Mouse (Mus musculus) midbrain, embryonic 14.5 days (tissue): ENCODE data around the gene Gm10718. TPM values are rescaled to one million over a fixed set of nuclear protein-coding genes. Genes with fewer than 3 reads are reported as not detected.
A peak's percentile ranks its signal among the peaks of the same experiment; 100 is the strongest.
"Not testable (repeated sequence)": the region's sequence is repeated elsewhere in the genome, so short reads cannot be mapped to it uniquely, and the experiment has no call there.

Experiments used
- ATAC-seq: fragments of 200-750 bp; cut with Nextera tagmentation; 2 replicates; pipeline ENCODE4 v1.8.0; 2017; ENCODE audit warnings: moderate number of reproducible peaks, moderate library complexity; ENCODE audit not compliant: low FRiP score, low TSS enrichment
- DNase-seq: peaks from one replicate; pipeline ENCODE4 v3.0.0-alpha.2; 2015
- H3K27ac ChIP-seq: fragments of 300-500 bp; sonication (generic); replicated peaks from 2 replicates; pipeline ENCODE4 v1.5.1; 2014; ENCODE audit warnings: mild to moderate bottlenecking, low read depth, low read length, moderate library complexity
- H3K27me3 ChIP-seq: fragments of 300-500 bp; sonication (generic); 2 replicates; pipeline ENCODE4 v1.6.1; 2014; ENCODE audit warnings: low read length, control low read depth, mixed read lengths; ENCODE audit not compliant: control insufficient read depth, insufficient read depth
- H3K36me3 ChIP-seq: fragments of 300-500 bp; sonication (generic); 2 replicates; pipeline ENCODE4 v1.6.1; 2014; ENCODE audit warnings: low read length, control low read depth; ENCODE audit not compliant: control insufficient read depth, insufficient read depth
- H3K4me1 ChIP-seq: fragments of 300-500 bp; sonication (generic); 2 replicates; pipeline ENCODE4 v1.6.1; 2014; ENCODE audit warnings: mild to moderate bottlenecking, antibody characterized with exemption, low read length, control low read depth; ENCODE audit not compliant: control insufficient read depth, insufficient read depth
- H3K4me2 ChIP-seq: fragments of 300-500 bp; sonication (generic); 2 replicates; pipeline ENCODE4 v1.6.1; 2014; ENCODE audit warnings: mild to moderate bottlenecking, low read length, moderate library complexity
- H3K4me3 ChIP-seq: fragments of 300-500 bp; sonication (generic); replicated peaks from 2 replicates; pipeline ENCODE4 v1.5.1; 2014; ENCODE audit warnings: low read depth, low read length
- H3K9ac ChIP-seq: fragments of 300-500 bp; sonication (generic); replicated peaks from 2 replicates; pipeline ENCODE4 v1.6.1; 2014; ENCODE audit warnings: mild to moderate bottlenecking, low read length, moderate library complexity
- H3K9me3 ChIP-seq: fragments of 300-500 bp; sonication (generic); 2 replicates; pipeline ENCODE4 v1.6.1; 2016; ENCODE audit warnings: low read length, control low read depth, mixed read lengths; ENCODE audit not compliant: control insufficient read depth
- WGBS: fragments of 180-500 bp; shearing (Covaris S2); extraction: QIAGEN DNeasy Blood & Tissue Kit; methylation state at CpG from one replicate; pipeline ENCODE4 v1.1.7; 2014; 5-methylcytosine and 5-hydroxymethylcytosine counted together
- polyA plus RNA-seq: library from polyadenylated mRNA; unstranded; fragments of >200 nt; fragmentation: Nextera tagmentation; extraction: Ambion mirVana; gene quantifications from 2 replicates; pipeline ENCODE4 v1.2.1, GENCODE M21; 2014

Gm10718 gene
- polyA plus RNA-seq, 1 experiment from 2014 or later, result 1.8 TPM

DNA sequence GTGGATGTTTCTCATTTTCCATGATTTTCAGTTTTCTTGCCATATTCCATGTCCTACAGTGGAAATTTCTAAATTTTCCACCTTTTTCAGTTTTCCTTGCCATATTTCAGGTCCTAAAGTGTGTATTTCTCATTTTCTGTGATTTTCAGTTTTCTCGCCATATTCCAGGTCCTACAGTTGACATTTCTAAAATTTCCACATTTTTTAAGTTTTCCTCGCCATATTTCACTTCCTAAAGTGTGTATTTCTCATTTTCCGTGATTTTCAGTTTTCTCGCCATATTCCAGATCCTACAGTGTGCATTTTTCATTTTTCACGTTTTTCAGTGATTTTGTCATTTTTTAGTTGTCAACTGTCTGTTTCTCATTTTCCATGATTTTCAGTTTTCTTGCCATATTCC lies 14.0 kb upstream of the Gm10718 start:
- not testable (repeated sequence) for H3K4me2 ChIP-seq, DNase-seq, H3K36me3 ChIP-seq, H3K4me3 ChIP-seq, H3K27ac ChIP-seq, H3K27me3 ChIP-seq, H3K9ac ChIP-seq, H3K4me1 ChIP-seq, H3K9me3 ChIP-seq
- no CpG with 5 or more reads among the region's 5 CpGs for WGBS
- peak; percentile 51 for ATAC-seq

DNA sequence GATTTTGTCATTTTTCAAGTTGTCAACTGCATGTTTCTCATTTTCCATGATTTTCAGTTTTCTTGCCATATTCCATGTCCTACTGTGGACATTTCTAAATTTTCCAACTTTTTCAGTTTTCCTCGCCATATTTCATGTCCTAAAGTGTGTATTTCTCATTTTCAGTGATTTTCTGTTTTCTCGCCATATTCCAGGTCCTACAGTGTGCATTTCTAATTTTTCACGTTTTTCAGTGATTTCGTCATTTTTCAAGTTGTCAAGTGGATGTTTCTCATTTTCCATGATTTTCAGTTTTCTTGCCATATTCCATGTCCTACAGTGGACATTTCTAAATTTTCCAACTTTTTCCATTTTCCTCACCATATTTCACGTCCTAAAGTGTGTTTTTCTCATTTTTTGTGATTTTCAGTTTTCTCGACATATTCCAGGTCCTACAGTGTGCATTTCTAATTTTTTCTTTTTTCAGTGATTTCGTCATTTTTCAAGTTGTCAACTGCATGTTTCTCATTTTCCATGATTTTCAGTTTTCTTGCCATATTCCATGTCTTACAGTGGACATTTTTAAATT lies 11.2 kb upstream of the Gm10718 start:
- not testable (repeated sequence) for H3K9ac ChIP-seq, H3K27ac ChIP-seq, H3K27me3 ChIP-seq, H3K4me2 ChIP-seq, H3K36me3 ChIP-seq, ATAC-seq, H3K9me3 ChIP-seq, H3K4me3 ChIP-seq, H3K4me1 ChIP-seq, DNase-seq
- WGBS, result 82% methylated on average over 2 of the region's 7 CpGs

DNA sequence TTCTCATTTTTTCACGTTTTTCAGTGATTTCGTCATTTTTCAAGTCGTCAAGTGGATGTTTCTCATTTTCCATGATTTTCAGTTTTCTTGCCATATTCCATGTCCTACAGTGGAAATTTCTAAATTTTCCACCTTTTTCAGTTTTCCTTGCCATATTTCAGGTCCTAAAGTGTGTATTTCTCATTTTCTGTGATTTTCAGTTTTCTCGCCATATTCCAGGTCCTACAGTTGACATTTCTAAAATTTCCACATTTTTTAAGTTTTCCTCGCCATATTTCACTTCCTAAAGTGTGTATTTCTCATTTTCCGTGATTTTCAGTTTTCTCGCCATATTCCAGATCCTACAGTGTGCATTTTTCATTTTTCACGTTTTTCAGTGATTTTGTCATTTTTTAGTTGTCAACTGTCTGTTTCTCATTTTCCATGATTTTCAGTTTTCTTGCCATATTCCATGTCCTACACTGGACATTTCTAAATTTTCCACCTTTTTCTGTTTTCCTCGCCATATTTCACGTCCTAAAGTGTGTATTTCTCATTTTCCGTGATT lies 10.5 kb upstream of the Gm10718 start, which contains the start of gene Gm10721:
TSS of gene Gm10721 (plus strand) at position 408 of the 547 bp plus-strand sequence.
- WGBS, result no CpG with 5 or more reads among the region's 11 CpGs

DNA sequence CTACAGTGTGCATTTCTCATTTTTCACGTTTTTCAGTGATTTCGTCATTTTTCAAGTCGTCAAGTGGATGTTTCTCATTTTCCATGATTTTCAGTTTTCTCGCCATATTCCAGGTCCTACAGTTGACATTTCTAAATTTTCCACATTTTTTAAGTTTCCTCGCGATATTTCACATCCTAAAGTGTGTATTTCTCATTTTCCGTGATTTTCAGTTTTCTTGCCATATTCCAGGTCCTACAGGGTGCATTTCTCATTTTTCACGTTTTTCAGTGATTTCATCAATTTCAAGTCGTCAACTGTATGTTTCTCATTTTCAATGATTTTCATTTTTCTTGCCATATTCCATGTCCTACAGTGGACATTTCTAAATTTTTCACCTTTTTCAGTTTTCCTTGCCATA lies 8.0 kb upstream of the Gm10718 start, which contains the start of gene Gm10720:
TSS of gene Gm10720 (plus strand) at position 301 of the 400 bp plus-strand sequence.
- not testable (repeated sequence) for H3K9ac ChIP-seq, H3K27me3 ChIP-seq, H3K36me3 ChIP-seq, H3K4me3 ChIP-seq, H3K4me1 ChIP-seq, ATAC-seq, H3K9me3 ChIP-seq, H3K4me2 ChIP-seq, H3K27ac ChIP-seq, DNase-seq
- WGBS, result 62% methylated on average over 4 of the region's 9 CpGs

More for the DNA sequence above, 10.5 kb upstream of the Gm10718 start, which contains the start of gene Gm10721:
- not testable (repeated sequence) for H3K4me2 ChIP-seq, H3K4me1 ChIP-seq, DNase-seq, H3K9me3 ChIP-seq, H3K27ac ChIP-seq, H3K36me3 ChIP-seq, H3K4me3 ChIP-seq, H3K9ac ChIP-seq, H3K27me3 ChIP-seq
- peak; percentile 65 for ATAC-seq

DNA sequence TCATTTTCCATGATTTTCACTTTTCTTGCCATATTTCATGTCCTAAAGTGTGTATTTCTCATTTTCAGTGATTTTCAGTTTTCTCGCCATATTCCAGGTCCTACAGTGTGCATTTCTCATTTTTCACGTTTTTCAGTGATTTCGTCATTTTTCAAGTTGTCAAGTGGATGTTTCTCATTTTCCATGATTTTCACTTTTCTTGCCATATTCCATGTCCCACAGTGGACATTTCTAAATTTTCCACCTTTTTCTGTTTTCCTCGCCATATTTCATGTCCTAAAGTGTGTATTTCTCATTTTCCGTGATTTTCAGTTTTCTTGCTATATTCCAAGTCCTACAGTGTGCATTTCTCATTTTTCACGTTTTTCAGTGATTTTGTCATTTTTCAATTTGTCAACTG lies 7.5 kb upstream of the Gm10718 start:
- not testable (repeated sequence) for H3K4me3 ChIP-seq, H3K9me3 ChIP-seq, DNase-seq, ATAC-seq, H3K27me3 ChIP-seq, H3K4me1 ChIP-seq, H3K9ac ChIP-seq, H3K36me3 ChIP-seq, H3K27ac ChIP-seq, H3K4me2 ChIP-seq
- 77% methylated on average over 4 of the region's 6 CpGs for WGBS

DNA sequence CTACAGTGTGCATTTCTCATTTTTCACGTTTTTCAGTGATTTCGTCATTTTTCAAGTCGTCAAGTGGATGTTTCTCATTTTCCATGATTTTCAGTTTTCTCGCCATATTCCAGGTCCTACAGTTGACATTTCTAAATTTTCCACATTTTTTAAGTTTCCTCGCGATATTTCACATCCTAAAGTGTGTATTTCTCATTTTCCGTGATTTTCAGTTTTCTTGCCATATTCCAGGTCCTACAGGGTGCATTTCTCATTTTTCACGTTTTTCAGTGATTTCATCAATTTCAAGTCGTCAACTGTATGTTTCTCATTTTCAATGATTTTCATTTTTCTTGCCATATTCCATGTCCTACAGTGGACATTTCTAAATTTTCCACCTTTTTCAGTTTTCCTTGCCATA lies 6.2 kb upstream of the Gm10718 start, which contains the start of gene Gm10719:
TSS of gene Gm10719 (plus strand) at position 301 of the 400 bp plus-strand sequence.
- H3K9me3 ChIP-seq, DNase-seq, H3K4me1 ChIP-seq, H3K36me3 ChIP-seq, H3K27me3 ChIP-seq, H3K4me2 ChIP-seq, H3K9ac ChIP-seq, ATAC-seq, H3K27ac ChIP-seq, H3K4me3 ChIP-seq: not testable (repeated sequence)
- 78% methylated on average over 1 of the region's 9 CpGs for WGBS

DNA sequence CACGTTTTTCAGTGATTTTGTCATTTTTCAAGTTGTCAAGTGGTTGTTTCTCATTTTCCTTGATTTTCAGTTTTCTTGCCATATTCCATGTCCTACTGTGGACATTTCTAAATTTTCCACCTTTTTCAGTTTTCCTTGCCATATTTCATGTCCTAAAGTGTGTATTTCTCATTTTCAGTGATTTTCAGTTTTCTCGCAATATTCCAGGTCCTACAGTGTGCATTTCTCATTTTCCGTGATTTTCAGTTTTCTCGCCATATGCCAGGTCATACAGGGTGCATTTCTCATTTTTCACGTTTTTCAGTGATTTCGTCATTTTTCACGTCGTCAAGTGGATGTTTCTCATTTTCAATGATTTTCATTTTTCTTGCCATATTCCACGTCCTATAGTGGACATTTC lies 4.4 kb upstream of the Gm10718 start:
- WGBS, result 72% methylated on average over 9 of the region's 9 CpGs
- H3K27ac ChIP-seq, ATAC-seq, H3K4me2 ChIP-seq, H3K4me3 ChIP-seq, DNase-seq, H3K9ac ChIP-seq, H3K36me3 ChIP-seq, H3K27me3 ChIP-seq, H3K9me3 ChIP-seq, H3K4me1 ChIP-seq: not testable (repeated sequence)

DNA sequence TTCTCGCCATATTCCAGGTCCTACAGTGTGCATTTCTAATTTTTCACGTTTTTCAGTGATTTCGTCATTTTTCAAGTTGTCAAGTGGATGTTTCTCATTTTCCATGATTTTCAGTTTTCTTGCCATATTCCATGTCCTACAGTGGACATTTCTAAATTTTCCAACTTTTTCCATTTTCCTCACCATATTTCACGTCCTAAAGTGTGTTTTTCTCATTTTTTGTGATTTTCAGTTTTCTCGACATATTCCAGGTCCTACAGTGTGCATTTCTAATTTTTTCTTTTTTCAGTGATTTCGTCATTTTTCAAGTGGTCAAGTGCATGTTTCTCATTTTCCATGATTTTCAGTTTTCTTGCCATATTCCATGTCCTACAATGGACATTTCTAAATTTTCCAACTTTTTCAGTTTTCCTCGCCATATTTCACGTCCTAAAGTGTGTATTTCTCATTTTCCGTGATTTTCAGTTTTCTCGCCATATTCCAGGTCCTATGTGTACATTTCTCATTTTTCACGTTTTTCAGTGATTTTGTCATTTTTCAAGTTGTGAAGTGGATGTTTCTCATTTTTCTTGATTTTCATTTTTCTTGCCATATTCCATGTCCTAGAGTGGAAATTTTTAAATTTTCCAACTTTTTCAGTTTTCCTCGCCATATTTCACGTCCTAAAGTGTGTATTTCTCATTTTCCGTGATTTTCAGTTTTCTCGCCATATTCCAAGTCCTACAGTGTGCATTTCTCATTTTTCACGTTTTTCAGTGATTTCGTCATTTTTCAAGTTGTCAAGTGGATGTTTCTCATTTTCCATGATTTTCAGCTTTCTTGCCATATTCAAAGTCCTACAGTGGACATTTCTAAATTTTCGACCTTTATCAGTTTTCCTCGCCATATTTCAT lies 3.3 kb upstream of the Gm10718 start:
- not testable (repeated sequence) for H3K27me3 ChIP-seq, H3K4me3 ChIP-seq, H3K27ac ChIP-seq, H3K4me2 ChIP-seq, H3K4me1 ChIP-seq, H3K9ac ChIP-seq, H3K36me3 ChIP-seq, DNase-seq, H3K9me3 ChIP-seq
- peak; percentile 71 for ATAC-seq
- 78% methylated on average over 11 of the region's 19 CpGs for WGBS
